Mouse (Mus musculus): Measurements from ENCODE around the gene Slc16a11. TPM values are rescaled to one million over a fixed set of nuclear protein-coding genes. Genes with fewer than 3 reads are reported as not detected.
A peak's percentile ranks its signal among the peaks of the same experiment; 100 is the strongest.

Slc16a11 gene
- polyA plus RNA-seq, 1 experiment from 2014 or later = 8.1 TPM

GRCm38 (mm10) chr11:70229260-70230010, 16.9 kb downstream of the Slc16a11 start, which contains the start of gene Bcl6b:
Bcl6b (minus strand) TSS chr11:70229798.
- H3K4me1 ChIP-seq (replicated peaks) = peaks cover 46% of the 10 kb centered on the region
- ATAC-seq (ENCODE audit: low FRiP score, low read depth) = no peak; the same call in 1 of the 2 replicates
- no peaks in the 10 kb centered on the region for H3K36me3 ChIP-seq
- H3K27me3 ChIP-seq = peaks cover 49% of the 10 kb centered on the region
- peak within 1 kb of the TSS; percentile 53 for H3K4me2 ChIP-seq
- H3K9me3 ChIP-seq = no peaks in the 10 kb centered on the region
- peak within 1 kb of the TSS; percentile 21; the same call in 1 of the 2 replicates for H3K27ac ChIP-seq (replicated peaks)
- H3K9ac ChIP-seq = no peak within 1 kb of the TSS
- H3K4me3 ChIP-seq = peak within 1 kb of the TSS; percentile 23
- 3% methylated on average over 39 of the region's 39 CpGs for WGBS

GRCm38 (mm10) chr11:70230239-70230727, 17.7 kb downstream of the Slc16a11 start:
- Histone ChIP-seq H3K27ac (replicated peaks) (0 out of 2 replicates have a peak overlapping the region, but pooled peaks have one; percentile 21), H3K4me2 (peak overlapping the region; percentile 53), H3K9ac (no peak overlapping the region), H3K27me3 (peaks cover 49% of the 10 kb centered on the region), H3K4me3 (peak overlapping the region; percentile 23), H3K36me3 (peaks cover 7% of the 10 kb centered on the region), H3K9me3 (no peaks in the 10 kb centered on the region), H3K4me1 (replicated peaks) (peaks cover 46% of the 10 kb centered on the region)
- WGBS = 1% methylated on average over 32 of the region's 32 CpGs
- ATAC-seq (ENCODE audit: low FRiP score, low read depth) = peak; percentile 25; the same call in 1 of the 2 replicates

GRCm38 (mm10) chr11:70232546-70232945, 20.0 kb downstream of the Slc16a11 start:
- H3K27me3 ChIP-seq = peaks cover 36% of the 10 kb centered on the region
- no peak for ATAC-seq (ENCODE audit: low FRiP score, low read depth)
- H3K36me3 ChIP-seq = peaks cover 13% of the 10 kb centered on the region
- peaks cover 43% of the 10 kb centered on the region for H3K4me1 ChIP-seq (replicated peaks)
- H3K4me2 ChIP-seq = peak overlapping the region; percentile 51
- H3K27ac ChIP-seq (replicated peaks) = no peak overlapping the region
- no peaks in the 10 kb centered on the region for H3K9me3 ChIP-seq
- WGBS = 10% methylated on average over 7 of the region's 10 CpGs
- H3K4me3 ChIP-seq = peak overlapping the region; percentile 32
- peak overlapping the region; percentile 32; the same call in 1 of the 2 replicates for H3K9ac ChIP-seq

DNA sequence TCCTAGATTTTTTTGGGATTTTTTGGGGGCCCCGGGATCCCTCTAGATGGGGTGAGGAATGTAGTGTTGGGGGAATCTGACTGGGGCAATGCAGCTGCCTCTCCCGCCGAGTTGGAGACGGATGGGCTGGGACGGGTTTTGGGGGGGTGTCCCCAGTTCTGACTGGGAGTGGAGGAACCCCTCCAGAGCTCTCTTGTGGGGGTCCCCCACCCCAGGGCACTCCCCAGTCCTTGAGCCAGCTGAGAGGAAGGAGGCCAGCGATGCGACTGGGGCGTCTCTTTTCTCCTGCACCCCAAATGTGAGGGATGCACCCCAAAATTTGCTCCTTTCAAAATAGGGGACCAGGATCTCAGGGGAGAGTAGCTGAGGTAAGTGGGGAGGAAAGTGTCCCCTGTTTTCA, 20.5 kb downstream of the Slc16a11 start:
- 0 out of 2 replicates have a peak overlapping the region, but pooled peaks have one; percentile 32 for H3K9ac ChIP-seq
- H3K9me3 ChIP-seq = no peaks in the 10 kb centered on the region

GRCm38 (mm10) chr11:70234037-70234436, 21.5 kb downstream of the Slc16a11 start:
- Histone ChIP-seq H3K9me3 (no peaks in the 10 kb centered on the region), H3K4me3 (no peak overlapping the region), H3K27me3 (peaks cover 23% of the 10 kb centered on the region), H3K4me1 (replicated peaks) (peaks cover 45% of the 10 kb centered on the region), H3K9ac (no peak overlapping the region), H3K27ac (replicated peaks) (no peak overlapping the region), H3K4me2 (no peak overlapping the region), H3K36me3 (peaks cover 13% of the 10 kb centered on the region)
- WGBS = 66% methylated on average over 5 of the region's 5 CpGs
- no peak for ATAC-seq (ENCODE audit: low FRiP score, low read depth)

More for the DNA sequence above, 20.5 kb downstream of the Slc16a11 start:
- H3K36me3 ChIP-seq = peaks cover 13% of the 10 kb centered on the region
- peak overlapping the region; percentile 51 for H3K4me2 ChIP-seq
- no peak for ATAC-seq (ENCODE audit: low FRiP score, low read depth)
- 39% methylated on average over 8 of the region's 8 CpGs for WGBS
- H3K4me3 ChIP-seq = peak overlapping the region; percentile 32
- peaks cover 31% of the 10 kb centered on the region for H3K27me3 ChIP-seq
- H3K4me1 ChIP-seq (replicated peaks) = peaks cover 43% of the 10 kb centered on the region
- no peak overlapping the region for H3K27ac ChIP-seq (replicated peaks)

- Histone ChIP-seq H3K4me2 (no peak overlapping the region), H3K4me1 (replicated peaks) (peaks cover 43% of the 10 kb centered on the region), H3K27me3 (peaks cover 19% of the 10 kb centered on the region), H3K9ac (no peak overlapping the region), H3K4me3 (no peak overlapping the region), H3K36me3 (peaks cover 13% of the 10 kb centered on the region), H3K27ac (replicated peaks) (no peak overlapping the region), H3K9me3 (no peaks in the 10 kb centered on the region)
- WGBS = 91% methylated on average over 8 of the region's 8 CpGs
- no peak for ATAC-seq (ENCODE audit: low FRiP score, low read depth)
Observed at GRCm38 (mm10) chr11:70234497-70234896, 21.9 kb downstream of the Slc16a11 start.

GRCm38 (mm10) chr11:70235254-70235900, 22.8 kb downstream of the Slc16a11 start:
- H3K27ac ChIP-seq (replicated peaks) = no peak overlapping the region
- peaks cover 10% of the 10 kb centered on the region for H3K27me3 ChIP-seq
- H3K4me1 ChIP-seq (replicated peaks) = peaks cover 37% of the 10 kb centered on the region
- H3K4me3 ChIP-seq = no peak overlapping the region
- H3K4me2 ChIP-seq = no peak overlapping the region
- H3K9ac ChIP-seq = no peak overlapping the region
- H3K36me3 ChIP-seq = peaks cover 13% of the 10 kb centered on the region
- no peak for ATAC-seq (ENCODE audit: low FRiP score, low read depth)
- WGBS = 87% methylated on average over 12 of the region's 12 CpGs
- no peaks in the 10 kb centered on the region for H3K9me3 ChIP-seq

- ATAC-seq (ENCODE audit: low FRiP score, low read depth) = no peak
- Histone ChIP-seq H3K4me2 (peak overlapping the region; percentile 95), H3K36me3 (peaks cover 13% of the 10 kb centered on the region), H3K27ac (replicated peaks) (peak overlapping the region; percentile 96), H3K9ac (peak overlapping the region; percentile 98), H3K9me3 (no peaks in the 10 kb centered on the region), H3K4me1 (replicated peaks) (peaks cover 38% of the 10 kb centered on the region), H3K4me3 (peak overlapping the region; percentile 92), H3K27me3 (no peaks in the 10 kb centered on the region)
- 26% methylated on average over 7 of the region's 7 CpGs for WGBS
Observed at GRCm38 (mm10) chr11:70236717-70237116, 24.2 kb downstream of the Slc16a11 start.

DNA sequence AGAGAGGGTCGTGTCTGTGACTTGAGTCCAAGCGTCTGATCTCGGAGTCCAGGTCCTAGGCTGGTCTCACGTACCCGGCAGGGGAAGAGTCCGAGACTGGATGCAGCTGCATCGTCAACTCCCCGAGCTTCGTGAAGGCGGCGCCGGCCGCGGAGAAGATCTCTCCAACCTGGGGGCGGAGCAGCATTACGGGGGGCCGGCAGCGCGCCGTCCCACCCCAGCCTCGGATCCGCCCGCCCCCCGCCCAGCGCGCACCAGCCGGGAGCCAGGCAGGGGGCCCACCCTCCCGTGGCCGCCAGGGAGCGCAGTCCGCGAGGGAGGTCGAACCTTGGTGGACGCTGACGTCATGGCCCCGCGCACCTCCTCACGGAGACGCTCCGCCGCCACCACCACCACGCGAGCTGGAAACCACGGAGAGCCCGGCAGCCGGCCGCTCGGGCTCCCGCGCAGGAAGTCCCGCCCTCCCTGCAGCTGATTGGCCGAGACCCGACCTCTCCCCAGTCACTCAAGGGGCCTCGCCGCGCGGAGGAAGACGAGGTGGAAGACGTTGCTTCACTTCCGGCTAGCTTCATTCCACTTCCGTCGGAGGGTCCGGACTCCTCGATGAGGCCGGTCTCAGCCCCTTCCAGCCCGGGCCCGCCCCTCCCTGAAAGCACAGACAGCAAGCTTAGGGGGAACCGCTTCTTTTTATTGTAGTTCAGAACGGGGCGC, 25.1 kb downstream of the Slc16a11 start, which contains the start of gene 0610010K14Rik:
Gene 0610010K14Rik, minus strand, starts transcription at position 458 of the 711 bp plus-strand sequence.
- Histone ChIP-seq H3K4me3 (peak within 1 kb of the TSS; percentile 92), H3K4me2 (peak within 1 kb of the TSS; percentile 95), H3K27ac (replicated peaks) (peak within 1 kb of the TSS; percentile 96), H3K9ac (peak within 1 kb of the TSS; percentile 98), H3K36me3 (peaks cover 13% of the 10 kb centered on the region), H3K9me3 (no peaks in the 10 kb centered on the region), H3K4me1 (replicated peaks) (peaks cover 38% of the 10 kb centered on the region), H3K27me3 (no peaks in the 10 kb centered on the region)
- ATAC-seq (ENCODE audit: low FRiP score, low read depth) = peak; percentile 96
- under 1% methylated on average over 70 of the region's 70 CpGs for WGBS

GRCm38 (mm10) chr11:70238591-70239440, 26.3 kb downstream of the Slc16a11 start:
- H3K27ac ChIP-seq (replicated peaks) = peak overlapping the region; percentile 96
- peaks cover 33% of the 10 kb centered on the region for H3K4me1 ChIP-seq (replicated peaks)
- H3K9ac ChIP-seq = peak overlapping the region; percentile 98
- peak overlapping the region; percentile 95 for H3K4me2 ChIP-seq
- peaks cover 13% of the 10 kb centered on the region for H3K36me3 ChIP-seq
- no peaks in the 10 kb centered on the region for H3K9me3 ChIP-seq
- no peak for ATAC-seq (ENCODE audit: low FRiP score, low read depth)
- WGBS = 16% methylated on average over 23 of the region's 23 CpGs
- peak overlapping the region; percentile 92 for H3K4me3 ChIP-seq
- H3K27me3 ChIP-seq = 0 out of 2 replicates have a peak, but pooled peaks cover under 1% of the 10 kb centered on the region
